Mouse (Mus musculus): ENCODE data around the gene Ccdc184.

Gene Ccdc184

DNA sequence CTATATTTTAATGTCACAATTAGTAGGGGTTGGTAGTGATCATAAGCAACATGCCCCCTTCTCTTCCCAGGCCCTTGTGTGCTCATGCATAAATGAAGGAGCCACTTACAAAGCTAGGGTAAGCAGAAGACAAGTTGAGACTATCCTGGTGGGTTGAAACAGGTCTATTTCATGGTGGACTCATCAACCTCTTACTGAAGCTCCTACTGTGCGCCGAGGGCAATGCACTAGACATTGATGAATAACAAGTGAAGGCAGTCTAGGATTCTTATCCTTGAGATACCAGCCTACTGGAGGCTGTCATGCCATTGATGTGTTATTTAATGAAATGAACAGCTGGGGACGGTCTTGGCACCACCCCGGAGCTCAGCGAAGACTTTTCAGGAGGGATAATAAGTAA is 11.7 kb upstream of the Ccdc184 start:
- DNase-seq (ENCODE audit: low read depth, low spot score): no peak

DNA sequence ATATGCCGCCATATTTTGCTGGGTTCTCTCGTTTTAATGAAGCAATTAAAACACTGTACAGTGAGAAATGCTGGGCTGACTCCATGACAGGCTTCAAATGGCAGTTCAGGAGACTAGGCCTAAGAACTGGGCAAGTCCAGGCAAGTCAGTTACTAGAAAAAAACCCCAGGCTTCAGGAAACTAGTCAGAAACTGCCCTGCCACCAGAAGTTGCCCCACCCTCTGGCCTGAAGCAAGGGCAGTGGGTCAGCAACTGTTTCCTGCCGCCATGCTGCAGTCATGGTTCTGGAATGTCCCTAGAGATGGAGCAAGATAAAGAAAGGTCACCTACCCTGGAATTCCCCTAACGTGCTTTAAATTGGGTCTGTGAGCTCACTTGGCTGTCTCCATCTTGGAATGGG is 11.0 kb upstream of the Ccdc184 start:
- no peak for DNase-seq (ENCODE audit: low read depth, low spot score)

DNA sequence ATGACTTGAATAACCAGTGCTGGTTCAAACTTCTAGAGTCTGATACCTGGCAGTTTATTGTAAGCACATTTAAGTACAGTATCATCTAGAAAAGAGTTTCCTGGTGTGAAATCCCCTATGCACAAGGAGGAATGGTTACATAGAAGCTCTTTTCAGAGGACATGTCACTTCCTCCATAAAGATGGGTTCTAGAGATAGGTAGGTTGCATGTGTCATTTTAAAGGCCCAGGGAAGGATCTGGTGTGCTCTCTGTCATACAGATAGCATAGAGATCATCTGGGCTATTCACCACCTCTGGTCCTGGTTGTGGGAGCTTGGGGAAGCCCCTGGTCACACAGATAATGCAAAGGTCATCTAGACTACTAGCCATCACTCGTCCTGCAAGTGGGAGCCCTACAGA is 9.7 kb upstream of the Ccdc184 start:
- no peak for DNase-seq (ENCODE audit: low read depth, low spot score)

DNA sequence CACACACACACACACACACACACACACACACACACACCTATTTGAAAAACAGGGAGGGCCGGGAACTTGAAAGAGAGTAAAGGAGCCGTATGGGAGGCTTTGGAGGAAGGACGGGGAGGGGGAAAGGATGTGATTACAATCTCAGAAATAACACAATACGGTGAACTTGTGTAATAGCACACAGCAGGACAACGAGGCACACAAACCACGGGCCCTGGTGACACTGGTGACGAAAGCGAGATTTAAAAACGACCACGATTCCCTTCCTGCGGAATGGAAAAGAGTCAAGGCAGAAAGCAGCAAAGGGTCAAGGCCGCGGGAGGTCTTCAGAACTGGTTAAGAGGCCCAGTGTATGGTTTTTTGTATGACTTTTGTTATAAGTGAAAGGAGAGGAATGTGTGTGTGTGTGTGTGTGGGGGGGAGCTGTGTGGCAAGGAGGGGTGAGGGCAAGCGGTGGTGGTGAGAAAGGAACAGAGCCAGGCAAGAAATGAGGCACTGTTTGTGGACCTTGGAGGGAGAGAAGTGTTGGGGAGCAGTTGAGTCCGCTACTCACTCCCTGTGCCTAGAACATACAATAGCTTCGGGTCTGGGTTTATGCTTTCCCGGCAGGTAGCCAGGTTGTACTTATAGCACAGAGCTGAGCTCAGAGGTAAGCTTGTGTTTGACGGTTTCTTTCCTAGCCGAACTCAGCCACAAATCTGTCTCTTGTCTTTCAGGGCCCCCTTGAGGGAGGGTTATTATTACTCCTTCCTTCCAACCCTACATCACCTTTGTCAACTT is 5.7 kb upstream of the Ccdc184 start:
- no peak for DNase-seq (ENCODE audit: low read depth, low spot score)

DNA sequence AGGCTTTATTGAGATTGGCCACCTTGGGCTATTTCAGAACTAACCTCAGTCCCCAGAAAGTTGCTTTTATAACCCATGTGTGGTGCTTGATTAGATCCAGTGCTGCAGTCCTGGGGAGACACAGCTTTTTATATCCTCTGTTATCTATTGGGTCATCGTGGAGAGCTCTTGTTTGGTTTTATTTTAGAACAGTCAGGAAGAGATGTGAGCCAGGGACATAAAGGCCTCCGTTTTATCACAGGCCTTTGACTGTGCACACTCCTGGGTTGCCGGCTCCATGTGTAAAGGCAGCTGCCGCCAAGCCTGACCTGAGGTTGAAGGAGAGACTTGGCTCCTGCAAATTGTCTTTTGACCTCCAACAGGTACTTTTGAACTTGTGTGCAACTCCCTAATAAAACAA is 4.4 kb upstream of the Ccdc184 start:
- no peak for DNase-seq (ENCODE audit: low read depth, low spot score)

DNA sequence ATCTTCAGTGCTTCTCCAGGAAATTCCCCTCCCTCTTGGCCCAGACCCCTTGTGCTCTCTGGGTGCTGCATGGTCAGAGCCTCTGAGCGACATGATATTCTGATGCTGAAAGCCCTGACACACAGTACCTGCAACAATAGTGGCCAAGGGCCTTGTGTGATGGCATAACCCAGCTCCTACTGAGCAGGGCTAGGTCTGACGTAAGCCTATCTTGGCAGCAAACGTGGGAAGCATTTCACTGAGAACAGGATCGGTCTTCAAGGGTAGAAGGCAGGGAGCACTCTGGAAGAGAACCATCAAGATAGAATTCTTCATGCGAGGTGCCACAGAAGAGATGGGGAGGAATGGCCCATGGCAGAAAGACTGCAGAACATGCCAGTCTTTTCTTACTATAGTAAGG is 1.4 kb upstream of the Ccdc184 start, which contains the start of gene Asb8:
Gene Asb8, minus strand, starts transcription at position 101 of the 400 bp plus-strand sequence.
- no peak for DNase-seq (ENCODE audit: low read depth, low spot score)

DNA sequence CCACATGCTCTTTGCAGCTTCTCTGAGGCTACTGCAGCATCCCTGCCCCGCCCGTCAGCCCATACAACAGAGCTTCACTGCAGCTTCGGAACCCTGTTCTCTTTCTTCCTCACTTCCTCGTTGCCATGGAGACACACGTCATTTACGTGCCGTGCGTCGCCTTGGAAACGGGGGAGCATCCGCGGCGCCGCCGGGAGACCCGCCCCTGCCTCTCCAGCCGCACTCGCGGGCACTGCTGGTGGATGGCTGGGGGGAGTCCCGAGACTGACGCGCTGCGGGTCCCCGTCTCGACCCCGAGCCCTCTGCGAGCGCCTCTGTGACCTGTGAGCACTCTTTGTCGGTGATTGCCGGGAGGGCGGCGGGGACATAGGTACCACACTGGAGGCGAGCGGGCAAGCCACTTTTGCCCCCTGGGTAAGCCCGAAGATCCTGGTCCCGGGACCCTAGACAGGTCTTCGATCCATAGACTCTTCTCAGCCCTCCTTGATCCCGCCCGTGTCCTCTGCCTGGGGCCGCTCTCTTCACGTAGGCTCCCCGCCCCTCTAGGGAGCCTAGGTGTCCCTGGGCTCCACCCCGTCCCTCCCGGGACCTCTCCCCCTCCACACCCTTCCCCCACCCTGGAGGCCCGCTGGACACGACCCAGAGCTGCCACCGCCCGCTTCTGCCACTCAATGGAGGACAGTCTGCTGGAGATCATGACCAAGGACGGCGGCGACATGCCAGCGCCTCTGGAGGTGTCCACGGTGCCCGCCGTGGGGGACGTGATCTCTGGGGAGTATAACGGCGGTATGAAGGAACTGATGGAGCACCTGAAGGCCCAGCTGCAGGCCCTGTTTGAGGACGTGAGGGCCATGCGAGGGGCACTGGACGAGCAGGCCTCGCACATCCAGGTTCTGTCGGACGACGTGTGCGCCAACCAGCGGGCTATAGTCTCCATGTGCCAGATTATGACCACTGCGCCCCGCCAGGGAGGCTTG is 975 bp downstream of the Ccdc184 start:
- peak; percentile 95 for DNase-seq (ENCODE audit: low read depth, low spot score)

DNA sequence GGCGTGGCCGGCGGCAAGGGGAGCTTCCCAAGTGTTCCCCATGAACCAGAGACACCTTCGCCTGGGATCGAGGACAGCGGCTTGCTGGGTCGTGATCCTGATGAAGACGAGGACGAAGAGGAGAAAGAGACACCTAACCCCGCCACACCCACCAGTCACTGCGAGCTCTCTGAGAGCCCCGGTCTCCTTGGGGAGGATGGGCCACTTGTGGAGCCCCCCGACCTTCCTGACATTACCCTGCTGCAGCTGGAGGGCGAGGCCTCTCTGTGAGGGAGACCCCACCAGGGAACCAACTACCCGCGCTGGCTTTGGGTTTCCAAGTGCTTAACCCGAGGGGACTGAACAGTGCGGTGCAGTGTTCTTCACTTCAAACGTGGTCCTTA is 1.7 kb downstream of the Ccdc184 start:
- DNase-seq (ENCODE audit: low read depth, low spot score): no peak

DNA sequence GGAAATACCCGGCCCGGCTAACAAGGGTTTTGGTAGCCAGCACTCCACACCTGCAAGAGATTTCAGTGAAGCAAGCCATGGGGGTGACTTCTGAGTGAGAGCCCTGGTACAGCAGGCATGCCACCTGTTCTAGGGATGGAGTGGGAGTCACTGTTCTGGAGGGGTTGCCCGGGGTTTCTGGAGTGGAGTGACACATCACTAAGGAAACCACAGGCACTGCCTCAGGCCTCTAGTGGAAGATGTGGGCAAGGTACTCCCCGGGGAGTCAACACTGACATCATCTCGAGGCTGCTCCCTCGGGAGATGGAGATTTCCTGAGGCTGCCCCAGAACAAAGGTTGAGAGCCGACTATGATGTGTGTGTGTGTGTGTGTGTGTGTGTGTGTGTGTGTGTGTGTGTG is 3.4 kb downstream of the Ccdc184 start:
- peak; percentile 57 for DNase-seq (ENCODE audit: low read depth, low spot score)

DNA sequence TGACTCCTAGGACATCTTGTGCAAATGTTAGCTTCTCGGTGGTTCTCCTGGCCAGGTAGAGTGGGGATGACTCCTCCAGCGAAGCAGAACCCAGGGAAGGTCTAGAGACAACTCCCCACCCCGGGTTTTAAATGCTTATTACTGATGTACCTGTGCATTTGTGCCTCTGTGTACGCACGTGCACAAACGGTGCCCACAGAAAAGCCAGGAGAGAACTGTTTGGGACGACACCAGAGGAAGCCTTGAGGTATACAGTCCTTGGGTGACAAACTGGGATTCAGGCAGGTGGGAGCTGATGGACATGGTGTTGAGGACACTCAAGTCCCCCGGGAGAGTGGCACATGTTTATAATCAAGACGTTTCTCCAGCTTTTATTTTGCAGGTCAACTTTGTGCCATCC is 4.0 kb downstream of the Ccdc184 start:
- no peak for DNase-seq (ENCODE audit: low read depth, low spot score)

DNA sequence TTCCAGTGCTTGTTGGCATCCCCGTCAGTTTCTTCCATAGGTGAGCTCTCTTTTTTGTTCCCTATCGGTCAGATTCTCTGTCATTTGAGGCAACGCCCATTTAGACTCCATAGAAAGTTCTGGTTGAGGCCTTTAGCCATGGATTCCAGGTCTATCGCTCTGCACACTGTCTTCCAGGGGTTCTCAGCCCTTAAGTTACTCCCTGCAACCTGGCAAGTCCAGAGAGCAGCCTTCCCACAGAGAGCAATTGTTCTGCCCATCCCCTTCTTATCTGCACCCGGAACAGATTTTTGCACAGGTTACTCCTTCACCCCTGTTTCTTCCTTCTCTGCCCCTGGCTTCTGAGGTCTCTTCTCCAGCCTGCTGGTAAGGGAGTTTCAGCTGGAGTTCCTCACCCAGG is 5.2 kb downstream of the Ccdc184 start:
- DNase-seq (ENCODE audit: low read depth, low spot score): no peak

DNA sequence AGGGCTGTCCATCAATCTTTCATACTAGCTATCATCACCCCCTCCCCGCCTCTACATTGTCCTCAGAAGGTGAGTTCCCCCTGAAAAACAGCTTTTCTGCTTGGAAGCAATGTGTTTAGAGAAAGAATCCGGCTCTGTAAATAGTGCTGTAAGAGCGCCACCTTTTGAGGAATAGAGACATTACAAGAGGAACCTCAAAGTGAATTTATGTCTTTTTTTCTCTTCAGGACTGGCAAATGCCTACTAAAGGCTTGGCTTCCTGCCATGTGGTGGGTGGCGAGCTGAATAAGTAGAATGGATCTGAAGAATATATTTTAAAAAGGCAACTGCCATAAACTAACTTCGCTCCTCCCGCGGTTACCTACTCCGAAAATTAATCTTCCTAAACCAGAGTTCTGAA is 6.9 kb downstream of the Ccdc184 start:
- DNase-seq (ENCODE audit: low read depth, low spot score): peak; percentile 66

DNA sequence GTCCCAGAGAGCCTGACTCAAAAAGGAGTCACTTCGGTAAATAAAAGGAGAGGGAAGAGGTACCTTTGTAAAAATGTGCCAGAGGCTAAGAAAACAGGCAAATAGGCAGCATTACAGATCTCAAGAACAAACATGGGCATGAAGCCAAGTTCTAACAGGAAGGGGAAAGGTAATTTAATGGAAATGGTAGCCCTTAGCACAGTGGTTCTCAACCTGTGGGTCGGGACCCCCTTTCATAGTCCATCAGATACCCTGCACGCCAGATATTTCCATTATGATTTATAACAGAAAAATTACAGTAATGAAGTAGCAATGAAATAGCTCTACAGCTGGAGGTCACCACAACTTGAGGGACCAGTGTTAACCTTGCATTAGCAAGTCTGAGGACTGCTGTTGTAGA is 10.4 kb downstream of the Ccdc184 start:
- DNase-seq (ENCODE audit: low read depth, low spot score): no peak

DNA sequence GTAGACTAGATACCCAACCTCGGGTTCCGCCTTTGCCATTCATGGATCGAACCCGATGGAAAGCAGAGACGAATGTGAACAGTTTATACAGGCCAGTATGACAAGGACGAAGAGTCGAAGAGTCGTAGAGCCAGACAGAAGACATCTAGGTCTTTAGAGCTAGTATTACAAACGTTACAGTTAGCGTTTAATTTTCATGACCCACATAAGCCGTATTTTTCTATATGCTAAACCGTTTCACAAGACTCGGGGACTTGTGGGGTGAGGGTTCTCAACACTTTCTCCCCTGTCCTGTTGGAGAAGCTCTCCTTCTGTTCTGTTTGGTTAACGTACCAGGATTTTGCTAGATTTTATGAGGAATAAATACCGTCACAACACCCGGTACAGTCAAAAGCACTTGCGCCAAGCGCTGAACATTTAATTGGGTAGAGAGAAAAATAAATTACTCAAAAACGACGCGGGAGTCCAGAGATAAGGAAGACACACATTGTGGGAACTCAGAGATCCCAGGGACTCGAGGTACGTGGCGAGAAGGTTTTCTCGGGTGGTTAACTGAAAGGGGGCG is 13.7 kb downstream of the Ccdc184 start:
- DNase-seq (ENCODE audit: low read depth, low spot score): no peak

DNA sequence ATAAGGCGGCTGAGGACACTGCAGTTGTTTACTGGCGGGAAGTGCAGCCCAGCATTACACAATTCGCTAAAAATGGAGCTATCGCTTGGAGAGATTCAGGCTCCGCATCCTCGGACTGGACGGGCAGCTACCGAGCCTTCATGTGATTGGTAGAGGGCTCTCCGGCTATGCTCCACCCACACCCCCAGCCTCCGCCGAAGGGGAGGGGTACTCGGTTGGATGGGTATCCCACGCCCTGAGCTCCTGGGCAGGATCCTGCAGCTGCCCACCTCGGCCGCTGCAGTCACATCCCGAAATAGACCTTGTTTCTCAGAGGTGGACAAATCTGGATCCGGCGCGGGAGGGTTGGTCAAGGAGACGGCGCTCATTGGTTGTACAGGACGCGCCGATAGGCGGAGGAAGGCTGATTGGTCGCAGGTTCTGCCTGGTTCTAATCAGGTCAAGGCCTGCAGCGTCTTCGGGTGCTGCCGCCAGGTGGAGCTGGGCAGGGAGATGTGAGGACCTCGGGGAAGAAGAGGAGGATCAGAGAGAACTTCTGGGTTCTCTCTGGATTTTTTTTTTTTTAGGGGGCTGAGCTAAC is 14.3 kb downstream of the Ccdc184 start:
- peak; percentile 94 for DNase-seq (ENCODE audit: low read depth, low spot score)

DNA sequence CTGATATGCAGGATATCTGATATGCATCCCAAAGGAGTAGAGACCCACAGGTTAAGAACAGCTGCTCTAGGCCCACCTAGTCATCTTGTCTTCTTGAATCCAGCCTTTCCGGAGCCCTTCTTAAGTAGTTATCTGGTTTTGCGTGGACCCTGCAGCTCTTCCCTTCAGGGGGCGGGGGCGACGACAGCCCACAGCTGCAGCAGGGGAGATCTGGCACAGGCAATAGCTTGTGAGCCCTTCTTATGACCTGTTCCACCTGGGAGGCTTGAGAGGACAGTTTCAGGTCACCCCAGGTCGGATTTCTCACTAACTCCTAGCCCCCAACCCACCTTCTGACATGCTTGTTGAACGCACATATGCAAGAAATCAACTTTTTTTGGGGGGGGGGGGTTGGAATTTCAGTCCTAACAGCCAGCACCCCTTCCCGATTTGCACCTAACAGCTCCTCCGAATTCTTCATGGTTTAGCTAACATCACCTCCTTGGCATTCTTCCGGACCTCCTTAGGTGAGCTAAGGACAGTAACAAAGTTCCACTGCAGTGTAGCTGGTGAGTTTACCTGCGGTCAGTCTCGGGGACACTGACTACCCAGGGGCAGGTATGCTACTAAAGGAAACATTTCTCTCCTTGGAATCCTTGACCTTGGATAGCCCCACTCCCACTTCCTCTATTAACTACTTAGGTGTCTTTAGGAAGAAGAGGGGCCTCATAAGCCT is 15.1 kb downstream of the Ccdc184 start:
- DNase-seq (ENCODE audit: low read depth, low spot score): no peak

DNA sequence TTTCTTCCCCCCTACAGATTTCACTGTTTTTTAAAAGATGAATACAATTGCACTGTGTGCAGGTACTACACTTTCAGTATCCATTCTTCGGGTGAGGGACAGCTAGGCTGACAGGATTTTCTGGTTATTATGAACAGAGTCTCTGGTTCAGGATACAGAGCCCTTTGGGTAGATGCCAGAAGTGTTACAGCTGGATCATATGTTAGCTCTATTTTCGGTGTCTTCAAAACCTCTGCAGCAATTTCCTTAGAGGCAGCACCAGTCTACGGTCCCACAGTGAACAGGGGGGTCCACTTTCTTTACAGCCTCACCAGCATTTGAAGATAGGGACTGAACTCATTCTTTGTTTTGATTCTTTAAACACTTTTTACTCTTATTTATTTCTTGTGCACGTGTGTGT is 17.5 kb downstream of the Ccdc184 start:
- DNase-seq (ENCODE audit: low read depth, low spot score): no peak

DNA sequence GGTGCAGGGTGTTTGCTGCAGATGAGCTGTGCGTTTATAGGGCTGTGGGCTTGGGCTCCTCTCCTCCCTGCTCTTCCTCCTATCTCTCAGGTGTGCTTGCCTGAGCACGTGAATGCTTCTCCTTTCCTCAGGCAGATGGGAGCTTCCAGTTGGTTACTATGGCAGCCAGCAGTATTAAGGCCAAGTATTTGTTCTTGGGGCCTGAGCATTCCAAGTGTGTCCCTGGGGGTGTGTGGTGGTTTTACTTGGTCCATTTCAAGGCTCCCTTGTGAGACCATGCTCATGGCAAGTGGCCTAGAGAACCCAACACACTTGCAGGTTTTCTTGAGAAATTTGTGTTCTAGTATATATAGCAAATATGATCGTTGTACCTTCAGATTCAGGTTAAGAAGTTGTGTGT is 28.5 kb downstream of the Ccdc184 start, which contains the start of gene Olfr288:
Gene Olfr288, minus strand, starts transcription at position 101 of the 400 bp plus-strand sequence.
- DNase-seq (ENCODE audit: low read depth, low spot score): no peak

DNA sequence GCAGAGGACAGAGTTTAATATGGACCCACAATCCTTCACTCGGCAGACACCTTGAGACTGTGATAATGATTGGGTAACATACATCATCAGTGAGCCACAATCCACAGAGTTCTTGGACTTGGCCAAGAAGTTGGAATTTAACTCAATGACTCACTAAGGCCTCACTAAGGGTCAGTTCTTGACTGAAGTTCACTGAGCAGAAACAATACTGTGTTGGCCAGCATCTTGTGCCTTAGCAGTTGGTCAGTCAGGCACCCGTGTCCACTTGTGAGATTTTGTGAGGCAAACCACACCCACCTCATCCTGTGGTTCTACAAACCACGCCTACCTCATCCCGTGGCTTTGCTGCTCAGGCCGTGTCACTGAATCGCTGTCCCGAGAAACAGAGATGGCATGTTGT is 42.7 kb downstream of the Ccdc184 start:
- DNase-seq (ENCODE audit: low read depth, low spot score): no peak

DNA sequence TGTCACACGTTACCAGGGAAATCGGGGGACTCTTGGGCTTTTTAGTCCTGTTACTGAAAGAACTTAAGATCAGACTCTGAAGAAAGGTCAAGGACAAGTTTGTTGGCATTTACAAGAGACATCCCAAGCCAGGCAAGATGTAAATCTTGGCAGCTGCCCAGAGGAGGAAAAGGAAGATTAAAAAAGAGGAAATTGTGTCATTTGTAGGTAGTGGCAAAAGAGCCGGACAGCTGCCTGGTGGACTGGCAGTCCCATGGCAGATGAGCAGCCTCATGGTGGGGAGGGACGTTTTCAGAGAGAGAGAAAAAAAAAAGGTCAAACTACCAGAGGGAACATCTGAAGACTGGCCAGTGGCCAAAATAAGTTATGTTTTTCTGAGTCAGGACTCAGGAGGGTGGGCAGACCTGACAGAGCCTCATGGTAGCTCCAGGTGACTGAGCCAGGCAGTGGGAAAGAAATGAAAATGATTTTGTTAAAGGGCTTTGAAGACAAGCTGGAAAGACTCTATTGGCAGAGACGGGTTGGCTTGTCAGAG is 46.4 kb downstream of the Ccdc184 start:
- DNase-seq (ENCODE audit: low read depth, low spot score): no peak

DNA sequence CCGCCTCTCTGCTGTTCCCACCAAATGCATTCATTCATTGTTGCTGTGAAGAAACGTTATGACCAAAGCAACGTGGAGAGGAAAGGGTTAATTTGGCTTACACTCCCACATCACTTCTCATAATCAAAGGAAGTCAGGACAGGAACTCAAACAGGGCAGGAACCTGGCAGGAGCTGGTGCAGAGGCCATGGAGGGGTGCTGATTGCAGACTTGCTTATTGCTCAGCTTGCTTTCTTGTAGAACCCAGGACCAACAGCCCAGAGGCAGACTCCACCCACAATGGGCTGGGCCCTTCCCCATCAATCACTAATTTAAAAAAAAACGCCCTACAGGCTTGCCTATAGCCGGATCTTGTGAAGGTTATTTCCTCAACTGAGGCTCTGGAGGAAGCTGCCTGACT is 47.2 kb downstream of the Ccdc184 start:
- no peak for DNase-seq (ENCODE audit: low read depth, low spot score)

Data from mesoderm, embryonic 11.5 days (tissue).